Mouse (Mus musculus): ENCODE measurements around the gene Fam151b.

Fam151b gene

DNA sequence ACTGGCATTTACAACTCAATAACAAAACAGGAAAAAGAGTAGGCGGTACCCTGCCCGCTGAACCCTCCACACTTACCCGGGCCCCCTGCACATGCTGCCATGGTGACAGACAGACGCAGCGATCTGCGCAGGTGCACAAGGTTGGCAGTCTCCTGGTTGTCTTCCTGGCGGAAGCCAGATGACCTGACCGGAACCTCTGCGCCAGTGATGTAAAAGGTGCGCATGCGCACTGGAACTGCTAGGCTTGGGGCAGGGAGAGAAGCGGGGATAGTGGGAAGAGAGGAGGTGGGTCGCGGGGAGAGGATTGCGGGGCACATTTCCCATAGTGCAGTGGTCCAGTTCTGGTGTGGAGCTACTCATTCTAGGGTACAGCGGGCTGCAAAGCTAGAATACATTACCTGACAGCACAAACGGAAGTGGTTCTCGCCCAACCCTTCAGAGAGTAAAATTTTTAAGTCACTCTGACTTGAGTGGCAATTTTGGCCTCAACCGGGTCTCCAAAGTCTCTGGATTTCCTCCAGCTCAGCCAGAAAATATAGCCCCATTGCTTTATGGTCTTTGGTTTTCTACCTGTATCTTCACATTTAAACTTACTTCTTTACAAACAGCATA is at the start of gene Fam151b:
Fam151b (minus strand) TSS at position 164 of the 612 bp plus-strand sequence.
- DNase-seq, result peak; percentile 94 to 96

DNA sequence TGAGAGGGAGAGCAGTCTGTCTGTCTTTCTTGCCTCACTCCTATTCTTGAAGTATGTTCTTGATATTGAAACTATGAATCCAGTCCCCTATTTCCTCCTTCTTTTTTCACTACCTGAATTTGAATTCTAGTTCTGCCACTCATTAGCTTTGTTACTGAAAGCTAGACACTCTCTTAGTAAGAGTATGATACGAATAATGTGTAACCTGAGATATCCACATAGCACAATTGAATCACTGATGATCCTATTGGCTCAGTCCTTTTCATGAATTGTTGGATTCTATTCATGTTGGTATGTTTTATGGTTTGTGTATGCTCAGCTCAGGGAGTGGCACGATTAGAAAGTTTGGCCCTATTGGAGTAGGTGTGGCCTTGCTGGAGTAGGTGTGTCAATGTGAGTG is 48.4 kb upstream of the Fam151b start:
- no peak for DNase-seq

DNA sequence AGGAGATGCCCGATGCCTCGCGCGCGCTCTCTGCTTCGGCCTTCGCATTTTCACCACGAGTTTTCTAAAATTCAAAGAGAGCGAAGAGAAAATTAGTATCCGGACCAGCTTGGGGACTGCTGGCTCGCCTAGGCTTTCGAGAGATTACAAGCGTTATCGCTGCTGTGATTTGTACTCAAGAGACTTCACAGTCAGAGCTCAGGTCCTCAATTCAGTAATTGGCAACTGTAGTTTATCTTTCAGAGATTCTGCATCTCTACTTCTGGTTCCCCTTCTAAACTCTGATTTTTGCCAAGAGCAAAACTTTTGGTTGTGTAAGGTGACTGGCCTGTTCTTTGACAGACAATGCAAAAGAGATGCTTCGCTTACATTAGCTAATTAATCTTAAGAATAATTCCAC is 47.4 kb upstream of the Fam151b start:
- no peak for DNase-seq

DNA sequence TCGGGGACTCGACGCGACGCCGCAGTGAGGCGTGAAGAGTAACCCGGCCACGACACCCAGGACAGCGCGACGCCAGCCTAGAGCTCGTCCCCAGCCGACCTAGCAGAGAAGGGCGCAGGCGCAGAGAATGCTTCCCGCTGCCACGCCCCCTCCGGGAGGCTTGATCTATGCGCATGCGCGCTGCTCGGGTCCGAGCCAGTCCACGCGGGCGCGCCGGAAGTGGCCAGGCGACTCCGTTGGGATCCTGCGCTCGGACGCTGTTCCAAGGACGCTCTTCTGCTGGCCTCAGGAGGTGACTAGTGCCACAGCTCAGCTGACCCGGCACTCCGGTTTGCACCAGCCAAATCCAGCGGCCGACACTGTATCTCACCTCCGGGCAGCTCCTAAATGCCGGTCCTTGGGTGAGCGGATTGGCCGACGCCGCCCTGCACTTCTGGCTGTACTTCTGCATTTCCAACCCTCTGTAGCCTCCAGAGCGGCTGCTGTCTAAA is 47.0 kb upstream of the Fam151b start, which contains the start of gene Zfyve16:
Zfyve16 (minus strand) TSS at position 148 of the 491 bp plus-strand sequence.
- DNase-seq, result peak; percentile 94 to 97

DNA sequence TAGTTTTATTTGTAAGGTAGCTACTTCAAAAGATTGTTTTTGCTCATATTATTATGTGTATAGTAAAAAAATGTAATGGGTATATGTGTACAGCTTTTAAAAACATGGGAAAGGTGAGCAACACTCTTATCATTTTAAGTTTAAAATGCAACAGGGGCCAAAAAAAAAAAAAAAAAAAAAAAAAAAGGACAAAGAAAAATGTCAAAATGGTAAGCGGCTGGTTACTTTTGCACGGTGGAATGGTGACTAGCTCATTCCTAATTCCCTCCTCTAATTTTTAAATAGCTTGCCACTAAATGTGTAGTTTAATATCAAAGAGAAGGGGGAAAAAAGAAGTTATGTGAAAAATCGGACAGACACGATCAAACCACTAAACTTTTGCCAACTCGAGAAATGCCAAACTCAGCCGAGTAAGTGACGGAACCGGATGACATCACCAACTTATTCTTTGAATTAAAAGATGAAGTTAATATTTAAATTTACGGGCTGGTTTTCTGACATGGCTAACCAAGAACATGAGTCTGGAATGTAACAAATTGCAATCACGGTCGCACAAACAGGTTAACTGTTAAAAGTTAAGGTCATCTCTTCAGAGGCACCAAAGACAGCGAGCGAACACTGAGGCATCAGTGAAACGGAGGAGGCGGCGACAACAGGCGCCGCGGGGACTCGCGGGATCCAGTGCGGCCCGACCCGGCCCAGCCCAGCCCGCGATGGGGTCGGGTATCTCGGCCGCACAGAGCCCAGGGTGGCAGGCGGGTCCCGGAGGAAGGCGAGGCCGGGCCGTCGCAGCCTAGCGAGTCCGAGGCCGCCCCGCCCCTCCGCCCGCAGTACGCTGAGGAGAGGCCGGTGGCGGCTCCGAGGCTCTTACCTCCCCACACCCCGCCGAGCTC is 46.3 kb upstream of the Fam151b start:
- DNase-seq, result no peak

DNA sequence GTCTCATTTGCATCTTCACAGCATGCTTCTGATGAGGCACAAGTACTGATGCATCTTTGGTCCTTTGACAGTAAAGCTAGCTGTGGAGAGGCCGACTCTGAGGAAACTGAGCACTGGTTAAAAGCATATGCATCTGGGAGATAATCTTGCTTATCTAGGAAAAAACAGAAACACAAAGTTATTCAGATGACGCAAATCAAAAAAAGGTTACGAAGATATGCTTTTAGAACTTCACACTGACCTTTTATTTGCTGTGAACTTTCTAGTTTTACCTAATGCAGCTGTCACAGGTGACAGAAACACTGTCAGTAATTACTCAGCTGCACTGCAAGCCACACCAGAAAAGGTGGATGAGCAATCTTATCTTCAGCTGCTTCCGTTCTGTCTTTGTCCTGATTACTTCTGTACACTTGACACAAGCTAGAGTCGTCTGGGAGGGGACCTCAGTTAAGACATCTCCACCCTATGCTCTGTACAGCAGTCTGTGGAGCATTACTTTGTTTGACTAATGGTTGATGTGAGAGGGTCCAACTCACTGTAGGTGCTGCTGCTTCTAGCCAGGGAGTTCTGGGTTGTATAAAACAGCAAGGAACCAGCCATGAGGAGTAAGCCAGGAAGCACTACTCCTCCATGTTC is 39.5 kb upstream of the Fam151b start:
- DNase-seq, result no peak

DNA sequence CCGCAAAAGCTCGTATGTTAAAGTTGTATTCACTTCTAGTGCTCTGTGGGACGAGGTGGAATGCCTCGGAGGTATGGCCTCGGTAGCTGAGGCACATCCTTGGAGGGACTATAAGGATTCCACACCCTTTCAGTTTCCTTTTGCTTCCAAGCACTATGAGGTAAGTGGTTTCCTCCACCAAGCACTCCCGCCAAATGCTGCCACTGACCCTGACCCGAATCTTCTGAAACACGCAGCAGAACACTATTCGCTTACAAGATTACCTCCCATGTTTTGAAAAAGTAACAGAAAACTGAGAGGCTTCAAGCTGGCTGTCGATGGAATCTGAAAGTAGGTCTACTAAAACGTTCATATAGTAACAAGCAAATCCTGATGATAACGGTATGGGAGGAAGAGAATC is 21.1 kb upstream of the Fam151b start:
- DNase-seq, result no peak

DNA sequence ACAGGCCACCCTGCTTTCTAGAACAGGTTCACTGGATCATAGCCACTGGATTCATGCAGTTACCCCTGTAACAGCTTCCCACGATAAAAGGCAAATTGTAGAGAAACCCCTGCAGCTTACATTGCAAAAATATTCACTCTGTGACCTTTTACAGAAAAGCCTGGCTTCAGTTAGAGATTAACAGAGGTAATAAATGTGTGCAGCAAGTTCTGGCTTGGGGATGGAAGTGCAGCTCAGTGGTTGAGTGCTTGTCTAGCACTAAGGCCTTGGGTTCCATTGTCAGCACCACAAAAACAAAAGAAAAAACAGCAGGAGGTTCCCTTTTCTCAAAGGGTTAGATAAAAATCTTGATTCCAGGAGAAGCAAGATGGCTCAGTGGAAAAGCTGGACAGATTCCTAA is 8.1 kb upstream of the Fam151b start:
- DNase-seq, result no peak

DNA sequence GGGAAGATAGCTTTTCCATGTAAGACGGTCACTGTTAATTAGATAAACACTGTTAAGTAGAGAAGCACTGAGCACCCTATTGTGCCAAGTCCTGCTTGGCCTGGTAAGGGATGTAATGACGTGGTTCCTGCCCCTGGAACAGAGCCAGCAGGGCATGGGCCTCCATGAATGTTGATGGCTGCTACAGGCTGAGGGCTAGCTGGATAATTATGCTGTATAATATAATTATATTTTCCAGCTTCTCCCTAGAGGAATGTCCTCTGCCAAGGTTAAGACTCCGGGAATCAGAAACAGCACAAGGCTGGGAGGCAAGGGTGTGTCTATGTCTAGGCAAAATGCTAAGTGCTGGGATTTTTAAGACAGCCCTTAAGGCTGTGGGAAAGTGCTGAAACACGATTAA is 7.0 kb upstream of the Fam151b start:
- peak; percentile 32 to 43 for DNase-seq

DNA sequence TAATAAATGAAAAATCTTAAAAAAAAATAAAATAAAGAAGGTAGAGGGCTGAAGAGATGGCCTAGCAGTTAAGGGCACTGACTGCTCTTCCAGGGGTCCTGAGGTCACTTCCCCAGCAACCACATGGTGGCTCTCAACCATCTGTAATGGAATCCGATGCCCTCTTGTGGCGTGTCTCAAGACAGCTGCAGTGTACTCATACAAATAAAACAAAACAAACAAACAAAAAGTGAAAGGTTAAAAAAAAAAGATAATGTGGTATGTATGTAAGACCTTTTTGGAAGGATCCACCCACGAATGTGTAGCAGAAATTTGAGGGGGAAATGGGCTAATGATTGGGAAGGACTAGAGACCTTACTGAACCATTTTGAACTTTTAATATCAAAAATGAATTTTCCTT is 467 bp downstream of the Fam151b start:
- peak; percentile 56 to 64 for DNase-seq

DNA sequence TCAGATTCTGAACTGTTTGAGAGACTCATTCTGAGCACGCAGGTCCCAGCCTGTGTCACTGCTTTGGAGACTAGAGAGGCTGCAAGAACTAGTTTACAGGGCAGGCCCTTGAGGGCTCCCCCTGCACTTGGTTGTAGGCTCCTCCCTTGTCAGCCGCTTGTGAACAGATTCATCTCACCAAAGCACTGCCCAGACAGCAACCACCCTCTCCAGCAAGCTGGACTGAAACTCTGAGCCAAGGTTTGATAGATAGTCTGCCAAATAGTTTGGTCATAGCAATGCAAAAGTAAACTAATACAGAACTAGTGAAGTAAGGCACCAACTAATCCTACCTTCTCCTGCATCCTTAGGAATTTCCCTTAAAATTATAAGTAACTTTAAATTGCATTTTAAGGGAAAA is 13.7 kb downstream of the Fam151b start:
- DNase-seq, result peak; percentile 22 to 43

DNA sequence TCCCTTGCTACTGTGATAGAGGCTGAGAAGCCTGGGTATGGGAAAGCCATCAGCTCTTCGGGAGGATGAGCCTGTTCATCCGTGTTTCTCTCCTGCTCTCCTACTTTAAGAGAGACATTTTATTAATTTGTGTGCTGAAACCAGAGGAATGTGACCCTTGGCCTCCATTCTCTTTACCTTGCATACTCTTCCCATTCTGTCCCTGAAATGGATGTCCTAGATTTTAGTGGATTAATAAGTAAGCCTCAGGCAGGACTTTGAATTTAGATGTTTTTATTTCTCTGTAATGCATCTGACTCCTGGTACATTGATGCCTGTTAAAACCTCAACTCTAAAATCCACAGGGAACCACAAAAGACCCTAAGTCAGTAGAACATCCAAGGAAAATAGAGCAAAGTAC is 14.4 kb downstream of the Fam151b start:
- DNase-seq, result peak; percentile 27 to 75

DNA sequence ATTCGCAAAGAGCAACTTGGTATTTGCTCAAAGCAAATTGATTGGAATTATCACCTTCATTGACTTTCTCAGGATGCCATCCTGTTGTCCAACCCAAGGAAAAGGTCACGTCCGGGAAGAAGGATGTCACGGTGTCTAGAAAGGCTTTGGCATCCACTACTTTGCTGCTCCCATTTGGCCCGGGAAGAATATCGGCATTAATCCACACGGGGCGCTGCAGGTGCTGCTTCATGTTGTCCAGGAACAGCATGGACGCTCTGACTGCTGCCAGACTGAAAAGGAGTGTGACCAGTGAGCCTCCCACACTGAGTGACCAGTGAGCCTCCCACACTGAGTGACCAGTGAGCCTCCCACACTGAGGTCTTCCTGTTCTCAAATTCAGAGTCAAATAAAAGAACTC is 15.9 kb downstream of the Fam151b start:
- no peak for DNase-seq

DNA sequence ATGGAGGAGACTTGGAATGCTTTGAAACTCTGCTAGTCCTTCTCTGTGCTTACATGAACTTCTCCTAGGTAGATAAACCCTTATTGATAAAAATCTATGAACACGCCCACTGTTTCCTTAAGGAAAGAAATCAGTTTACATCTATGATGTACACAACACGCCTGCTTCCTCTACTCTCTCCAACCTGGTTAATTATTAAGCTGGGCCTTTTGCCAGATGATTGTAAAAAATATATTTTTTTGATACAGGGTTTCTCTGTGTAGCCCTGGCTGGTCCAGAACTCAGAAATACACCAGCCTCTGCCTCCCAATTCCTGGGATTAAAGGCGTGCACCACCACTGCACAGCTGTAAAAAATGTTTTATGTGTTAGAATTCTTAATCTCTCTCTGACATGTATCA is 19.1 kb downstream of the Fam151b start:
- DNase-seq, result no peak

DNA sequence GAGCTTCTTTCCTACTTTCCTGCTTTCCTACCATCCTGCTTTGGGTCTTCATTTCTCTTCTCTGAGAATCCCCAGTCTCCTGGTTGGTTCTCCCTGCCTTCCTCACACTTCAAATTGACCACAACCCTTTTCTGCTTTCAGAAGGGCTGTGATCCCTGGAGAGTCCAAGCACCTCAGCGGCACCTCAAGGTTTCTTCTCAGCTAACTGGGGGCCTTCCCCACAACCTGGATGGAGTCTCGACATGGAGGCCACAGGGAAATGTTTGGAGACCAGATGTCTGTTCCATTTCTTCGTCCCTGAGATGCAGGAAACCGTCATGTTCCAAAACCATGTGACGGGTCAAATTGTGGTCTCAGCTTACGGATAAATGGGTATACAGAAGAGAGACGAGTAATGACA is 36.9 kb downstream of the Fam151b start:
- DNase-seq, result no peak

DNA sequence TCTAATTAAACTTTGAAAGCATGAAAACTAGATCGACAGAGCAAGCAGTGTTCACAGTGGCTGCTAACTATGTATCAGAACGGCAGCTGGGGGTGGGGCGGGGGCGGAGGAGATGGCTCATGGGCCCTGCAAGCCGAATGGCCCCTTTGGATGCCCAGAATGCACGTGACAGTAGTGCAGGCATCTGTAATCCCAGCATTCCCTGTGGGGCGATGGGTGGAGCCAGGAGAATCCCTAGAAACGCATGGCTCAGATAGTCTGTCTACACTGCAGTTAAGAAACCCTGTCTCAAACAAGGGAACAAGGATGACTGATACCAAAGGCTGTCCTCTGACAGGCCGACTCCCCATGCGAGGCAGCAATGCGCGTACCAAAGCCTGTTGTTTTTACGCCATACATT is 43.5 kb downstream of the Fam151b start:
- no peak for DNase-seq

DNA sequence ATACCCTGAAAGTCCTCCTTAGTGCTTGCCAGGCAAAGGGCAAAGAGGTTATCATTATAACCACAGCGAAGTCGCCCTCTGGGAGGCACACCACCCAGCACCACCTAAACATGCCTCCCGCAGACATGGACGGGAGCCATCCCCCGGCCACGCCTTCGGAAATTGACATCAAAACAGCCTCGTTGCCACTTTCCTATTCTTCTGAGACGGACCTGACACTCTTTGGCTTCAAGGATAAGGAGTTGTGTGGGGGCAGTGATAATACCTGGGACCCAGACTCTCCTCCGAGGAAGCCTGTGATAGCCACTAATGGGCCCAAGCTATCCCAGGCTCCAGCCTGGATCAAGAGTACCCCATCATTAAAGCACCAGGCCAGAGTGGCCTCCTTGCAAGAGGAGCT is 45.2 kb downstream of the Fam151b start:
- no peak for DNase-seq

DNA sequence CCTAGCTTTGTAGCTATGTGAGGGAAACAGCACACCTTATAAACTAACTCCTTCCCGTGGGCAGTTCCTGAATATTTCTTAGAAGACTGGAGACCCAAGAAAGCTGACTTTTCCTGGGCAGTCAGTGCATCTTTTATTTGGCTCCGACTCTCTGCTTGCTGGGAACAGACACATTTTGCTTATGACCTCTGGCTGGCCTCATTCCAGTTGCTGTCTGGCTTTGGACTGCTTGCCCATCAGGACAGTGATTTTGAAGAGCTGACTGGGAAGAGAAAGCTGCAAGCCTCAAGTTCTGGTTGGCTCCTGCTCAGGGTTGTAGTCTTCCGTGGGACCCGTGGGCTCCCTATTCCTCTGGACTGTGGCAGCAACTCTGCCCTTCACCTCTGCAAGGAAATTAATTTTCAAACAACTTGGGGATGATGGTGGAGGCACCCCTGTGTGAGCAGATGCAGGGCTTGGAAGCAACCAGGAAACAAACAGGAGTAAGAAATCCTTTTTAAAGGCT is 56.4 kb downstream of the Fam151b start:
- DNase-seq, result no peak

DNA sequence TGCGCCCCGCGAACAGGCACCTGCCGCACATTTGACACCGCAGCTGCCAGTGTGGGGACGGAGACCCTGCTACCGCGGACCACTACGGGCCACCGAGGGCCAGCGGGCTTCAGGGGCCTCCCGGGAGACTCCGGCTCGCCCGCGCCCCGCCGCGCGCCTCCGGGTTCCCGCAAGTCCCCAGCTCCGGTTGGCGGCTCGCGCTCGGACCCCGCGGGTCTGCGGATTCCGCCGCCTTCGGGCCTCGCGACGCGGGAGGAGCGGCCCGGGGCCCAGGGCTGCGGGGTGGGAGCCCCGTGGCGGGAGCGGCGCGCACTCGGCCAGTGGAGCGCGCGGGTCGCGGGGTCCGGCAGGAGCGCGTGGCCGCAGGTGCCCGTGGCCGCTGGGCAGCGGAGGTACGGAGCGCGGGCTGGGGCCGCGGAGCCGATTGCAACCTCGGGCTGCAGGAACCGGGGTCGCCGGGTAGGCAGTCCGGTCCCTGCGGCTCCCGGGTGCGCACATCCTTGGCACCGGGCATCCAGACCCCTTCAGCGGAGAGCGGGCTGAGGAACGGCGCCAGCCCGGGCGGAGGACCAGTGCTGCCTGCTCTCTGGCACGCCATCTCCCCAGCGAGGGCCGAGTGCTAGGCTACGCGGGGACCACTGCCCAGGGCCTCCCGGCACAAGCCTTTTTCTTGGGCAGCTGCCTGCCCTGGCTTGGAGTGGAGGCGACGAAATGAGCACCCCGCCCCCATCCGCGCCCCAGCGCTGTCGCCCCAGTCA is 57.3 kb downstream of the Fam151b start:
- DNase-seq, result no peak

DNA sequence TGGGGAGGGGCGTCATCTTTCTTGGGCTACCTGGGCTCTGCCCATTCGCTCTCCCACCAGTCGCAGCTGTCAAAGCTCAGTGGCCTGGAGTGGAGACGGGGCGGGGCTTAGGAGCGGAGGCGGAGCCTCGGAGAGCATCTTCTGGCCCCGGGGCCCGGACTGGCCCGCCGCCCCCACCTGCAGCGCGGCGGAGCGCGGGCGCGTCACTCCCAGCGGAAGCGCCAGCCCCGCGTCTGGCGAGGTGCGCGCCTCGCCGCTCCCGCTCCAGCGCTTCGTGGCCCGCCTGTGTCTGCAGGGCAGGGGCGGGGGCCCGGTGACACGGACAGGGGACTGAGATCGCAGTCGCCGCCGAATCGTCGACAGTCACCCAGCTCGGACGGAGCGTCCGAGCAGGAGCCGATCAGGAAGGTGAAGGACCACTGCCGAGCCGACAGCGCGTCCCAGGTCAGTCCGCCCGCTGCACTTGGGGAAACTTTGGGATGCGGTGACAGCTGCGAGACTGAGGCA is 58.0 kb downstream of the Fam151b start, which contains the start of gene Ankrd34b:
Ankrd34b (plus strand) TSS at position 139 of the 507 bp plus-strand sequence.
- peak; percentile 27 to 31 for DNase-seq

DNA sequence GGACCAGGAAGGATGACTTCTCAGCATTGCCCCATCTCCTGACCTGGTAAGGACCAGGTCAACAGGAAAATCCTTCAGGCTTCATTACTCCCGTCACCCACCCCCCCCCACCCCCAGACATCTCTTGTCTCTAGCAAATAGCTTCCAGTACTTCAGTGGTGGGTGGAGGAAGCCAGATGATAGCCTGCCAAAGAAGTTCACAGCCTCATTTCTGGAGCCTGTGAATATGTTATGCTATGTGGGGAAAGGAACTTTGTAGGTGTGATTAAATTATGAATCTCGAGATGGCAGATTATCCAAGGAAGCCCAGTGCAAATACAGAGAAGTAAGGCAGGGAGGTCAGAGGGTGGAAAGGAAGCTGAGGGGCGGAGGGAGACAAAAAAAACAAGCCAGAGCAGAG is 60.1 kb downstream of the Fam151b start:
- no peak for DNase-seq

DNA sequence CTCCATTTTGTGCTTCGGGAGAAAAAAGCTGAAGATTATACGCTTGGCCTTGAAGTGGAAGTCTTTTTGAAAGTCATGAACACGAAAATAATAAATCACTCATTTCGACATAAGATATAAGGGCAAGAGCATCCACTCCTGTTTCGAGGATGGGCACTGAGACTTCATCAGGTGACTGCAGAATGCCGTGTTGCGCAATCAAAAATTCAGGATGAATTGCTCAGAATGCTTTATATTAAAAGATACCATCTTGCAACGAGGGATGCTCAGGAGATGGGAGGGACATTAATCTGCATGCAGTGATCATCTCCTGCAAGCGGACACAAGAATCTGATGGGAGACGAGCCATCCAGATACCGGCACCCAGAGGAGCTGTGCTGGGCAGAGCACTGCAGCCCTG is 64.2 kb downstream of the Fam151b start:
- no peak for DNase-seq
